Mouse (Mus musculus): ENCODE data around the gene Pde10a. TPM values are rescaled to one million over a fixed set of nuclear protein-coding genes. Genes with fewer than 3 reads are reported as not detected.
A peak's percentile ranks its signal among the peaks of the same experiment; 100 is the strongest.

The Pde10a gene
- polyA plus RNA-seq, 1 experiment from 2014 or later, result 13.0 TPM

- WGBS, result 84% methylated on average over 4 of the region's 4 CpGs
- no peak overlapping the region for H3K9ac ChIP-seq
- no peaks in the 10 kb centered on the region for H3K36me3 ChIP-seq
- no peak overlapping the region for H3K4me3 ChIP-seq
- no peak overlapping the region for H3K4me2 ChIP-seq
- ATAC-seq (ENCODE audit: low FRiP score, low read depth), result no peak
- no peaks in the 10 kb centered on the region for H3K4me1 ChIP-seq (replicated peaks)
- H3K9me3 ChIP-seq, result no peaks in the 10 kb centered on the region
- H3K27me3 ChIP-seq, result no peaks in the 10 kb centered on the region
- no peak overlapping the region for H3K27ac ChIP-seq (replicated peaks)
Observed at GRCm38 (mm10) chr17:8611916-8612315, 86.7 kb downstream of the Pde10a start.

DNA sequence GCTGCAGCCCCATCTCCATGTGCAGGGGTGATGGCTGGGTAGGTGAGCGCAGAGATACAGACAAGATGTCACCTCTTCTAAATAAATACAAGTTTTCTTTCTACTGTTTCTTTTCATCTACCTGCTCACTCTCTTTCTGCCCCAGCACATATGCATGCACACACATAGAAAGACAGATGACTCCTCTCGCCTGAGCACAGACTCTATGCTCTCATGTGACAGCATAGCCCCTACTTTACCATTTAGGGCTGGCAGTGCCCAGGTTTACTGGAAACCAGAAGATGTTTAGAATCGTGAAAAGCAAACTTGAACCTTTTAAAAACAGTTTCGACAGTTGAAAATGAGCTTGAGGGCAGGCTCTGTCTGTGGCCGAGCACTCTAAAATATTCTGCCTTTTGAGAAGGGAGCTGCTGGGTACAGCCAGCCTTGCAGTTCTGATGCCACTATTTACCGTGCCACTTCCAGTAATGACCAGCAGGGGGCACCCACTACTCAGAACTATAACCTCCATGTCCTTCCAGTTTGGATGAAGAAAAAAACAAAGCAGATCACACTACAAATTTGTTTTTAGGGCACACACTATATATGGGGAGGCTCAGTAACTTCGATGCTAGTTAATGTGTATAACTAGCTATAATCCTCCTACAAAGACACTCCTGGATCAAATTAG, 88.8 kb downstream of the Pde10a start:
- peak; percentile 65 for ATAC-seq (ENCODE audit: low FRiP score, low read depth)
- no peaks in the 10 kb centered on the region for H3K36me3 ChIP-seq
- H3K27me3 ChIP-seq, result no peaks in the 10 kb centered on the region
- no peak overlapping the region for H3K9ac ChIP-seq
- no peaks in the 10 kb centered on the region for H3K4me1 ChIP-seq (replicated peaks)
- H3K9me3 ChIP-seq, result no peaks in the 10 kb centered on the region
- no peak overlapping the region for H3K4me3 ChIP-seq
- H3K27ac ChIP-seq (replicated peaks), result no peak overlapping the region
- WGBS, result 37% methylated on average over 7 of the region's 7 CpGs
- H3K4me2 ChIP-seq, result no peak overlapping the region

- WGBS, result 56% methylated on average over 5 of the region's 5 CpGs
- H3K9me3 ChIP-seq, result no peaks in the 10 kb centered on the region
- no peaks in the 10 kb centered on the region for H3K36me3 ChIP-seq
- H3K27ac ChIP-seq (replicated peaks), result no peak overlapping the region
- H3K9ac ChIP-seq, result no peak overlapping the region
- no peak overlapping the region for H3K4me3 ChIP-seq
- H3K4me1 ChIP-seq (replicated peaks), result no peaks in the 10 kb centered on the region
- no peak for ATAC-seq (ENCODE audit: low FRiP score, low read depth)
- H3K4me2 ChIP-seq, result no peak overlapping the region
- no peaks in the 10 kb centered on the region for H3K27me3 ChIP-seq
Observed at GRCm38 (mm10) chr17:8620346-8620745, 95.2 kb downstream of the Pde10a start.

GRCm38 (mm10) chr17:8621105-8621504, 95.9 kb downstream of the Pde10a start:
- ATAC-seq (ENCODE audit: low FRiP score, low read depth), result no peak
- Histone ChIP-seq H3K4me3 (no peak overlapping the region), H3K9ac (no peak overlapping the region), H3K9me3 (no peaks in the 10 kb centered on the region), H3K36me3 (no peaks in the 10 kb centered on the region), H3K4me1 (replicated peaks) (no peaks in the 10 kb centered on the region), H3K27ac (replicated peaks) (no peak overlapping the region), H3K27me3 (no peaks in the 10 kb centered on the region), H3K4me2 (no peak overlapping the region)
- 78% methylated on average over 2 of the region's 2 CpGs for WGBS

GRCm38 (mm10) chr17:8621906-8622305, 96.7 kb downstream of the Pde10a start:
- no peaks in the 10 kb centered on the region for H3K36me3 ChIP-seq
- H3K9ac ChIP-seq, result no peak overlapping the region
- ATAC-seq (ENCODE audit: low FRiP score, low read depth), result no peak
- H3K27me3 ChIP-seq, result no peaks in the 10 kb centered on the region
- H3K27ac ChIP-seq (replicated peaks), result no peak overlapping the region
- no peak overlapping the region for H3K4me2 ChIP-seq
- H3K4me3 ChIP-seq, result no peak overlapping the region
- 48% methylated on average over 6 of the region's 6 CpGs for whole genome bisulfite sequencing
- no peaks in the 10 kb centered on the region for H3K9me3 ChIP-seq
- no peaks in the 10 kb centered on the region for H3K4me1 ChIP-seq (replicated peaks)

GRCm38 (mm10) chr17:8626421-8626820, 101.2 kb downstream of the Pde10a start:
- Histone ChIP-seq H3K27ac (replicated peaks) (no peak overlapping the region), H3K4me1 (replicated peaks) (no peaks in the 10 kb centered on the region), H3K9ac (no peak overlapping the region), H3K27me3 (no peaks in the 10 kb centered on the region), H3K4me3 (no peak overlapping the region), H3K4me2 (no peak overlapping the region), H3K9me3 (no peaks in the 10 kb centered on the region), H3K36me3 (no peaks in the 10 kb centered on the region)
- WGBS, result 49% methylated on average over 8 of the region's 8 CpGs
- no peak for ATAC-seq (ENCODE audit: low FRiP score, low read depth)

GRCm38 (mm10) chr17:8631701-8632100, 106.5 kb downstream of the Pde10a start:
- ATAC-seq (ENCODE audit: low FRiP score, low read depth), result no peak
- peaks cover 7% of the 10 kb centered on the region for H3K4me1 ChIP-seq (replicated peaks)
- no peak overlapping the region for H3K27ac ChIP-seq (replicated peaks)
- no peaks in the 10 kb centered on the region for H3K27me3 ChIP-seq
- no peak overlapping the region for H3K4me2 ChIP-seq
- no peak overlapping the region for H3K4me3 ChIP-seq
- H3K9me3 ChIP-seq, result no peaks in the 10 kb centered on the region
- no peaks in the 10 kb centered on the region for H3K36me3 ChIP-seq
- no peak overlapping the region for H3K9ac ChIP-seq
- WGBS, result no CpG with 5 or more reads among the region's 1 CpGs

- Histone ChIP-seq H3K27ac (replicated peaks) (no peak overlapping the region), H3K4me2 (no peak overlapping the region), H3K9me3 (no peaks in the 10 kb centered on the region), H3K9ac (no peak overlapping the region), H3K36me3 (no peaks in the 10 kb centered on the region), H3K4me3 (no peak overlapping the region), H3K27me3 (no peaks in the 10 kb centered on the region), H3K4me1 (replicated peaks) (peaks cover 7% of the 10 kb centered on the region)
- WGBS, result 13% methylated on average over 8 of the region's 8 CpGs
- no peak for ATAC-seq (ENCODE audit: low FRiP score, low read depth)
Observed at GRCm38 (mm10) chr17:8633596-8633995, 108.4 kb downstream of the Pde10a start.

- ATAC-seq (ENCODE audit: low FRiP score, low read depth), result no peak
- H3K27ac ChIP-seq (replicated peaks), result no peak overlapping the region
- H3K4me2 ChIP-seq, result no peak overlapping the region
- WGBS, result 90% methylated on average over 4 of the region's 4 CpGs
- no peaks in the 10 kb centered on the region for H3K9me3 ChIP-seq
- no peaks in the 10 kb centered on the region for H3K27me3 ChIP-seq
- H3K4me3 ChIP-seq, result no peak overlapping the region
- H3K9ac ChIP-seq, result no peak overlapping the region
- no peaks in the 10 kb centered on the region for H3K36me3 ChIP-seq
- H3K4me1 ChIP-seq (replicated peaks), result peaks cover 7% of the 10 kb centered on the region
Observed at GRCm38 (mm10) chr17:8634476-8634875, 109.3 kb downstream of the Pde10a start.

DNA sequence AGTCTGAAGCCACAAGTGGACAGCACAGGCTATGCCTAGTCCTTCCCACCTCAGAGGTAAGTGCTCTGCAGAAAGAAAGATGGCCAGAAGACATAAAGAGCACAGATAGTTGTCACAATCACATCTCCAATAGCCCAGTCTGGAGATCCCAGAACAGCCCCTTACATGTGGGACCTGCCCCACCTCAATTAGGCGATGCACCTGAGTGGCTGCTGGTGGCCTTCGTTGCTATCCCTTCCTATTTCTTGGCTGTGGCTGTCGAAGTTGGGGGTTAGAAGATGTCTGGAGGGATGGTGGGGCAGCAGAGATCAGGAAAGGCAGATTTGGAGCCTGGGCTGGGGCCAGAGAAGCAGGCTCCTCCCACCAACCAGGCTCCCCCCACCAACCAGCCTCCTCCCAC, 111.1 kb downstream of the Pde10a start:
- Histone ChIP-seq H3K4me1 (replicated peaks) (peaks cover 7% of the 10 kb centered on the region), H3K4me3 (no peak overlapping the region), H3K4me2 (no peak overlapping the region), H3K9me3 (no peaks in the 10 kb centered on the region), H3K27me3 (no peaks in the 10 kb centered on the region), H3K27ac (replicated peaks) (no peak overlapping the region), H3K9ac (no peak overlapping the region), H3K36me3 (no peaks in the 10 kb centered on the region)
- ATAC-seq (ENCODE audit: low FRiP score, low read depth), result no peak
- WGBS, result 74% methylated on average over 3 of the region's 3 CpGs

- ATAC-seq (ENCODE audit: low FRiP score, low read depth), result no peak
Observed at GRCm38 (mm10) chr17:8636691-8637090, 111.5 kb downstream of the Pde10a start.

DNA sequence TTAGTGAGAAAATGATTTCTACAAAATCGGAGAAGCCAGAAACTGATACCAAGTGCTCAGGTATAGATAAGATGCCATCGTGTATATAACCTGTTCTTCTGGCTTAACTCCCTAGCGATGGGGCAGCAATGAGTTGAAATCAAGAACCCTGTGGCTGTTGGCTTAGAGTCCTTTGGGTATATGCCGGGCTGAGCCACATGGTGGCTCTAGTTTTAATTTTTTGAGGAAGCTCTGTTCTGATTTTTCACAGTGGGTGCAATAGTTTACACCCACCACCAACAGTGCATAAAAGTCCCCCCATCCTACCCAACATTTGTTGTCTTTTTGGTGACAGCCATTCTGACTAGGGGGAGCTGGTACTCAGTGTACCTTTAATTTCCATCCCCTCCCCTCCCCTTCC, 112.0 kb downstream of the Pde10a start:
- Histone ChIP-seq H3K4me3 (no peak overlapping the region), H3K27ac (replicated peaks) (no peak overlapping the region), H3K27me3 (no peaks in the 10 kb centered on the region), H3K9me3 (no peaks in the 10 kb centered on the region), H3K4me1 (replicated peaks) (peaks cover 7% of the 10 kb centered on the region), H3K9ac (no peak overlapping the region), H3K4me2 (no peak overlapping the region), H3K36me3 (no peaks in the 10 kb centered on the region)
- WGBS, result 71% methylated on average over 4 of the region's 4 CpGs
- ATAC-seq (ENCODE audit: low FRiP score, low read depth), result no peak

More at GRCm38 (mm10) chr17:8636691-8637090, 111.5 kb downstream of the Pde10a start:
- Histone ChIP-seq H3K4me3 (no peak overlapping the region), H3K4me2 (no peak overlapping the region), H3K27me3 (no peaks in the 10 kb centered on the region), H3K4me1 (replicated peaks) (peaks cover 7% of the 10 kb centered on the region), H3K36me3 (no peaks in the 10 kb centered on the region), H3K9me3 (no peaks in the 10 kb centered on the region), H3K9ac (no peak overlapping the region), H3K27ac (replicated peaks) (no peak overlapping the region)
- 76% methylated on average over 11 of the region's 11 CpGs for WGBS
